Mouse (Mus musculus): ENCODE measurements at regions not wholly inside any gene's neighbourhood (a gene's known extent, or its start where the extent isn't known, plus 50 kb on each side); places are given as distances from the start of the nearest gene placed in this dataset.

GRCm38 (mm10) chr1:48866926-48867325, 1974.3 kb upstream of the Slc39a10 start:
- peak; percentile 4 to 11 for DNase-seq

- DNase-seq, result no peak
Measured at GRCm38 (mm10) chr1:48881373-48881772, 1988.7 kb upstream of the Slc39a10 start.

- DNase-seq, result no peak
Measured at GRCm38 (mm10) chr1:48893571-48893970, 2000.9 kb upstream of the Slc39a10 start.

GRCm38 (mm10) chr1:48916419-48916818, 1984.0 kb upstream of the Tmeff2 start:
- DNase-seq, result peak; percentile 82 to 86

GRCm38 (mm10) chr1:48943126-48943525, 1957.3 kb upstream of the Tmeff2 start:
- DNase-seq, result no peak

- no peak for DNase-seq
Measured at GRCm38 (mm10) chr1:48943826-48944225, 1956.6 kb upstream of the Tmeff2 start.
